Mouse (Mus musculus) left cerebral cortex, adult 9 months (tissue): ENCODE data around the gene Zc3h12c.

ENCODE experiments used
- DNase-seq, 2 experiments: peaks; one replicate each; pipeline ENCODE4 v3.0.0; 2022; ENCODE audit warnings: low spot score in 2 of 2

The Zc3h12c gene

GRCm38 (mm10) chr9:52167084-52167483, 1.3 kb downstream of the Zc3h12c start:
- DNase-seq, result no peak

GRCm38 (mm10) chr9:52165706-52166090, 2.7 kb downstream of the Zc3h12c start:
- no peak for DNase-seq

GRCm38 (mm10) chr9:52165076-52165705, 3.2 kb downstream of the Zc3h12c start:
- no peak for DNase-seq

- DNase-seq, result no peak
Measured at GRCm38 (mm10) chr9:52160512-52160911, 7.9 kb downstream of the Zc3h12c start.

- DNase-seq, result no peak
Measured at GRCm38 (mm10) chr9:52158561-52158960, 9.8 kb downstream of the Zc3h12c start.

GRCm38 (mm10) chr9:52155417-52155816, 13.0 kb downstream of the Zc3h12c start:
- no peak for DNase-seq

- DNase-seq, result no peak
Measured at GRCm38 (mm10) chr9:52154253-52154652, 14.1 kb downstream of the Zc3h12c start.

- DNase-seq, result no peak
Measured at GRCm38 (mm10) chr9:52152076-52152826, 16.1 kb downstream of the Zc3h12c start.

GRCm38 (mm10) chr9:52149768-52150167, 18.6 kb downstream of the Zc3h12c start:
- DNase-seq, result no peak

GRCm38 (mm10) chr9:52149286-52149685, 19.1 kb downstream of the Zc3h12c start:
- DNase-seq, result no peak

GRCm38 (mm10) chr9:52148831-52149230, 19.5 kb downstream of the Zc3h12c start:
- no peak for DNase-seq

GRCm38 (mm10) chr9:52148311-52148710, 20.1 kb downstream of the Zc3h12c start:
- DNase-seq, result no peak

- DNase-seq, result no peak
Measured at GRCm38 (mm10) chr9:52146241-52146640, 22.1 kb downstream of the Zc3h12c start.

- DNase-seq, result no peak
Measured at GRCm38 (mm10) chr9:52132771-52133170, 35.6 kb downstream of the Zc3h12c start.

GRCm38 (mm10) chr9:52130348-52130747, 38.0 kb downstream of the Zc3h12c start:
- DNase-seq, result peak in 1 of 2 experiments; percentile 46

- no peak for DNase-seq
Measured at GRCm38 (mm10) chr9:52125225-52125624, 43.1 kb downstream of the Zc3h12c start.

- DNase-seq, result no peak
Measured at GRCm38 (mm10) chr9:52119212-52119611, 49.2 kb downstream of the Zc3h12c start.

GRCm38 (mm10) chr9:52113091-52113490, 55.3 kb downstream of the Zc3h12c start:
- no peak for DNase-seq

- no peak for DNase-seq
Measured at GRCm38 (mm10) chr9:52110738-52111137, 57.6 kb downstream of the Zc3h12c start.

GRCm38 (mm10) chr9:52107161-52107560, 61.2 kb downstream of the Zc3h12c start:
- no peak for DNase-seq

- DNase-seq, result no peak
Measured at GRCm38 (mm10) chr9:52105423-52105822, 62.9 kb downstream of the Zc3h12c start.

- no peak for DNase-seq
Measured at GRCm38 (mm10) chr9:52104225-52104615, 64.2 kb downstream of the Zc3h12c start.

GRCm38 (mm10) chr9:52103448-52104224, 64.7 kb downstream of the Zc3h12c start:
- DNase-seq, result no peak
